8 mouse cellular contexts compared by ENCODE assay signal in genomic region chr9:102632923-102633537, GRCm38 (mm10). TPM values are rescaled to one million over a fixed set of nuclear protein-coding genes. Genes with fewer than 3 reads are reported as not detected.
DNase-seq lines count a peak whose midpoint lies in the region; ATAC-seq and TF ChIP-seq lines count a peak whose summit lies in the region.
"Had no signal": no experiment of that assay in that cellular context is flagged by ENCODE, and none has a peak within 500 bp of the region (broad histone marks: within the 10 kb centered on the region; RNA-seq: fewer than 3 reads in every experiment).

No protein-coding gene starts in this region.

- TF ChIP-seq POLR2A in thymus, adult 2 months (IDR thresholded peaks at IDR 0.05; ENCODE audit: control insufficient read depth, extremely low read depth, insufficient read depth, low read length, poor library complexity), result no peak

- H3K36me3 ChIP-seq in thymus, adult 2 months (ENCODE audit: control insufficient read depth, insufficient read depth, low read length), result no peaks in the 10 kb centered on the region
- peaks cover 28% of the 10 kb centered on the region for H3K36me3 ChIP-seq in forebrain, embryonic 10.5 days (replicated peaks)
- no peaks in the 10 kb centered on the region for H3K36me3 ChIP-seq in liver, embryonic 11.5 days (ENCODE audit: control insufficient read depth, insufficient read depth, low read length)
- H3K36me3 ChIP-seq in neural tube, embryonic 13.5 days, result peaks cover 30% of the 10 kb centered on the region
- H3K36me3 ChIP-seq: stomach, embryonic 15.5 days had no signal

- H3K4me2 ChIP-seq in liver, embryonic 11.5 days, result no peak overlapping the region
- H3K4me2 ChIP-seq in neural tube, embryonic 13.5 days, result no peak overlapping the region
- H3K4me2 ChIP-seq: stomach, embryonic 15.5 days had no signal

- no peaks in the 10 kb centered on the region for H3K4me1 ChIP-seq in thymus, adult 2 months (replicated peaks; ENCODE audit: control insufficient read depth, insufficient read depth, low read length)
- H3K4me1 ChIP-seq in forebrain, embryonic 10.5 days, result peaks cover 16% of the 10 kb centered on the region
- H3K4me1 ChIP-seq in liver, embryonic 11.5 days (replicated peaks; ENCODE audit: control insufficient read depth, insufficient read depth, low read length), result peaks cover 5% of the 10 kb centered on the region
- H3K4me1 ChIP-seq in neural tube, embryonic 13.5 days (replicated peaks), result peaks cover 12% of the 10 kb centered on the region; the same call in 1 of the 2 replicates

- no peaks in the 10 kb centered on the region for H3K27me3 ChIP-seq in thymus, adult 2 months (ENCODE audit: control insufficient read depth, insufficient read depth, low read length)
- no peaks in the 10 kb centered on the region for H3K27me3 ChIP-seq in forebrain, embryonic 10.5 days (ENCODE audit: poor library complexity, severe bottlenecking)
- no peaks in the 10 kb centered on the region for H3K27me3 ChIP-seq in liver, embryonic 11.5 days (replicated peaks; ENCODE audit: control insufficient read depth, insufficient read depth, low read length)
- no peaks in the 10 kb centered on the region for H3K27me3 ChIP-seq in neural tube, embryonic 13.5 days
- H3K27me3 ChIP-seq: stomach, embryonic 15.5 days had no signal

- no peak for TF ChIP-seq CTCF in thymus, adult 2 months (IDR thresholded peaks at IDR 0.05; ENCODE audit: borderline replicate concordance, control insufficient read depth, extremely low read depth, insufficient read depth, low read length, poor library complexity)

- H3K9ac ChIP-seq in liver, embryonic 11.5 days (ENCODE audit: low read depth, low read length), result no peak overlapping the region
- H3K9ac ChIP-seq in neural tube, embryonic 13.5 days, result peak overlapping the region; percentile 31; the same call in 1 of the 2 replicates
- H3K9ac ChIP-seq: stomach, embryonic 15.5 days had no signal

- no peak overlapping the region for H3K4me3 ChIP-seq in thymus, adult 2 months (ENCODE audit: control insufficient read depth, insufficient read depth, low read length)
- no peak overlapping the region for H3K4me3 ChIP-seq in forebrain, embryonic 10.5 days
- H3K4me3 ChIP-seq in liver, embryonic 11.5 days (ENCODE audit: low read depth, low read length), result no peak overlapping the region
- no peak overlapping the region for H3K4me3 ChIP-seq in neural tube, embryonic 13.5 days
- H3K4me3 ChIP-seq: stomach, embryonic 15.5 days had no signal

- ATAC-seq in inflammation-experienced regulatory T-cells, adult 6 months, result peak; percentile 83
- ATAC-seq in liver, embryonic 11.5 days (replicated peaks; ENCODE audit: low FRiP score), result peak; percentile 70
- peak; percentile 68; the same call in 1 of the 2 replicates for ATAC-seq in neural tube, embryonic 13.5 days (ENCODE audit: low read depth)

- H3K9me3 ChIP-seq in forebrain, embryonic 10.5 days, result no peaks in the 10 kb centered on the region
- H3K9me3 ChIP-seq in liver, embryonic 11.5 days (ENCODE audit: control insufficient read depth, low read length), result no peaks in the 10 kb centered on the region
- no peaks in the 10 kb centered on the region for H3K9me3 ChIP-seq in neural tube, embryonic 13.5 days
- H3K9me3 ChIP-seq: stomach, embryonic 15.5 days had no signal

- WGBS in thymus, adult 2 months, result 87% methylated on average over 1 of the region's 1 CpGs
- WGBS in forebrain, embryonic 10.5 days, result 56% methylated on average over 1 of the region's 1 CpGs
- WGBS in liver, embryonic 11.5 days, result 69% methylated on average over 1 of the region's 1 CpGs
- 40% methylated on average over 1 of the region's 1 CpGs for WGBS in neural tube, embryonic 13.5 days

- no peak overlapping the region for H3K27ac ChIP-seq in thymus, adult 2 months (ENCODE audit: control insufficient read depth, insufficient read depth, low read length)
- H3K27ac ChIP-seq in forebrain, embryonic 10.5 days, result 0 out of 2 replicates have a peak overlapping the region, but pooled peaks have one; percentile 3
- H3K27ac ChIP-seq in liver, embryonic 11.5 days (ENCODE audit: low read depth, low read length), result no peak overlapping the region
- no peak overlapping the region for H3K27ac ChIP-seq in neural tube, embryonic 13.5 days (replicated peaks)

- DNase-seq in thymus, adult 2 months, result peak; percentile 54
- no peak for DNase-seq in thymus, adult 18-20 months
- DNase-seq in brain, adult 2 months (ENCODE audit: low read depth, low spot score), result peak; percentile 87
- DNase-seq in forebrain, embryonic 10.5 days (ENCODE audit: extremely low spot score, low spot score), result no peak
- no peak for DNase-seq in liver, embryonic 11.5 days (ENCODE audit: low spot score)

RNA-seq across cellular contexts. Expression of gene Cep63, which starts 6.7 kb away (rescaled TPM):
- 4.9 and 6.1 TPM in 2 replicates for polyA plus RNA-seq in thymus, adult 2 months (2012; rRNA removed)
- polyA plus RNA-seq in forebrain, embryonic 10.5 days (2016; fragmentation: Nextera tagmentation; extraction: Ambion mirVana), result 52.9 and 56.2 TPM in 2 replicates
- polyA plus RNA-seq in inflammation-experienced regulatory T-cells, adult 6 months (2017; shearing (Covaris generic)), result 10 to 100 TPM; 38.9 to 61.0 (median 49.9) TPM
- polyA plus RNA-seq in liver, embryonic 11.5 days (2014; fragmentation: Nextera tagmentation; extraction: Ambion mirVana), result 39.1 and 41.6 TPM in 2 replicates
- 38.9 and 45.6 TPM in 2 replicates for polyA plus RNA-seq in neural tube, embryonic 13.5 days (2015; fragmentation: Nextera tagmentation; extraction: Ambion mirVana)

RNA-seq across cellular contexts. Expression of gene Anapc13, which starts 6.9 kb away (rescaled TPM):
- polyA plus RNA-seq in thymus, adult 2 months (2012; rRNA removed), result 34.6 and 35.3 TPM in 2 replicates
- 158 and 163 TPM in 2 replicates for polyA plus RNA-seq in forebrain, embryonic 10.5 days (2016; fragmentation: Nextera tagmentation; extraction: Ambion mirVana)
- polyA plus RNA-seq in inflammation-experienced regulatory T-cells, adult 6 months (2017; shearing (Covaris generic)), result 100 to 1,000 TPM; 106 to 147 (median 129) TPM
- polyA plus RNA-seq in liver, embryonic 11.5 days (2014; fragmentation: Nextera tagmentation; extraction: Ambion mirVana), result 141 and 149 TPM in 2 replicates
- polyA plus RNA-seq in neural tube, embryonic 13.5 days (2015; fragmentation: Nextera tagmentation; extraction: Ambion mirVana), result 174 TPM in 2 replicates

Comparison
In these comparisons a context has a peak if more than half of its experiments do, and no peak if none do; other contexts are left out.
1. DNase-seq: peak in thymus, adult 2 months (single experiment) and brain, adult 2 months (single experiment); none in thymus, adult 18-20 months (0 of 2), forebrain, embryonic 10.5 days (single experiment) and liver, embryonic 11.5 days (single experiment).
2. Peak in every context shown above with its lines, with median percentiles within 50 percentile points of each other: ATAC-seq.